Mouse (Mus musculus): ENCODE results near the gene Zfp719.

The Zfp719 gene

DNA sequence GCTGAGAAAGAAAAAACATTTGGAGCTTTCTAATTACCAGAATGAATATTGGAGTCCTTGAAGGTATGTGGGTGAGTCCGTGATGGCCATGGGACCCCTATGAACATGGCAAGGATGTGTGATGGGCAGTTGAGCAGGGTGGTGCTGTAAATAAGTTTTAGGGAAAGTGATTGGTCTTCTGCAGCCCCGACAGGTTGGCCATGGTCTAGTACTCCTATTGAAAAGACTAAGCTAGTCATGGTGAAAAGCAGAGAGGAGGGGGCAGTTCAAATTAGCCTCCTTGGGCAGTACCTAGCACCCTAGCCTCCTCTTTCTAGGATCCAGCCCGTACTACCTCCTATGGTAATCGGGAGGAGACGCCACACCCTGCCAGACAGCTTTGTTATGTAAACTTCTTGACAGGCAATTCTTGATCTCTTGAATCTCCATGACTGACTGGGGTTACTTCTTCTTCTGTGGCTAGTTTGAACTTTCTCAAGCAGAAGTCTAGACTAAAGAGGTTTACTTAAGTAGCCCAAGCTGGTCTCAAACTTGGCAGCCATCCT is 28.4 kb downstream of the Zfp719 start:
- peak; percentile 82 for DNase-seq

- DNase-seq = peak; percentile 57
These were observed 29.0 kb downstream of the Zfp719 start for GRCm38 (mm10) chr7:43608316-43608824.

GRCm38 (mm10) chr7:43613816-43614551 is 34.6 kb downstream of the Zfp719 start:
- peak; percentile 28 for DNase-seq

DNA sequence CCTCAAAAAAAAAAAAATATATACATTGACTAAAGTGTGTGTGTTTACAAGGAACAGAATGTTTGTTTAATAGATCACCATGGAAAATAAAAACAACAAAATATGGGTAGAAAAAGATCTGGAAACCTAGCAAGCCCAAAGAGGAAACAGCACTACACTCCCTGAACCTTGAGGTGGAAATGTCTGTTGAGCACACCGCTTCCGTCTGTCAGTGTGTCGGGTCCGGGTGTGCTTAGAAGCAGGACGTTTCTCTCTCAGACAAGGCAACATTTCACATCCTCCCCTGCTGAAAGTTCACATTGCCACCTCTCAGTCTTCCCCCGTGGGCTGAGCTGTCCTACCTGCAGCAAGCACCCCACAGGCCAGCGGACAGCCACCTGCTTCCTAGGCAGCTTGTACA is 43.5 kb downstream of the Zfp719 start:
- DNase-seq = peak; percentile 41

DNA sequence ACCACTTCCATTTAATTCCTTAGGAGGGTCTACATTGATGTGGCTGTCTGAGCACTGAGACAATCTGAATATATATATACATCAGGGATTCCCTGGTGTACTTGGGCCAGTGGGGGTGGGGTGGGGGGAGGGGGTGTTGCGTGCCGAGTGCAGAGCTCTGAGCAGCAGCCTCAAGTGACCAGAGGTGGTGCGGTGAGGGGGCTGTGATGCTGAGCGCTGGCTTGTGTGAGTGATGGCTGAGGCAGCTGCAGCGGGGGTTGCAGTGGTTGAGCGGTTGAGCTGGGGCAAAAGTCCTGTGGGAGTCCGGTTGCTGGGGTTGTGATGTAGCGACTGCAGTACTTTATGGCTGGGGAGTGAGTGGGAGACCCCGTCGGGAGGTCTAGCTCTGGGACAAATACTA is 44.4 kb downstream of the Zfp719 start:
- peak; percentile 44 for DNase-seq

- peak; percentile 51 for DNase-seq
These were observed 45.7 kb downstream of the Zfp719 start for GRCm38 (mm10) chr7:43625065-43625464.

GRCm38 (mm10) chr7:43625794-43626422 is 46.5 kb downstream of the Zfp719 start:
- no peak for DNase-seq

DNA sequence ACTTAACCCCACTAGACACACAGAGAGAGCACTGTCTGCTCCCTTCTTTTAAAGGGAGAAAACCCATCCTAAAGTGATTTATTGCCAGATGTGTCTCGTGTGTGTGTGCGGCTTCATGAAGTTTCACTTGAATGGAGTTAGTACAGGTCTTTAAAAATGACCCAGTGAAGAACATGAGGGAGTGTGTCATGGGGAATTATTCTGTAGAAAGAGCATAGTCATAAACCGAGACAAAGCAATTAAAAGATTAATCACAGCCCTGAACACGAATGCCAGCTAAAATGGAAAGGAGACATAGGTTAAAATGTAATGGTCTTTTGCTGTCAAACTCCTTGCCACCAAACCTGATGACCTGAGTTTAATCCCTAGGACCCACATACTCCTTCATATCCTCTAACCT is 54.5 kb downstream of the Zfp719 start:
- no peak for DNase-seq

GRCm38 (mm10) chr7:43634500-43634899 is 55.1 kb downstream of the Zfp719 start, which contains the start of gene Ceacam18:
TSS of gene Ceacam18 (plus strand) at chr7:43634707.
- DNase-seq = no peak

GRCm38 (mm10) chr7:43636194-43636593 is 56.8 kb downstream of the Zfp719 start:
- DNase-seq = no peak

DNA sequence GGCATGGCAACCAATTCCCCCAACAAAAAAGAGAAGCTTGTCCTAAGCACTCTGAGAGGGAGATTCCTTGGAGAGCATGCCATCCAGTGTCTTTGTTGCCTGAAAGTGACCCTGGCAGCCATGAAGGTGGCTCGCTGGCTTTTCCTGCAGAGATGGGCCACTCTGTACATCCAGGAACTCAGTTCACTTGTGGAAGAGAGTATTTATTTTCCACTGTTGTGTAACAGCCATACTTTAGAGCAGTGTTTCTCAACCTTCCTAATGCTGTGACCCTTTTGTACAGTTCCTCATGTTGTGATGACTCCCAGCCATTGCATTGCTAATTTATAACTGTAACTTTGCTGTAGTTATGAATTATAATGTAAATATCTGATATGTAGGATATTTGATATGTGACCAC is 57.7 kb downstream of the Zfp719 start:
- no peak for DNase-seq

DNA sequence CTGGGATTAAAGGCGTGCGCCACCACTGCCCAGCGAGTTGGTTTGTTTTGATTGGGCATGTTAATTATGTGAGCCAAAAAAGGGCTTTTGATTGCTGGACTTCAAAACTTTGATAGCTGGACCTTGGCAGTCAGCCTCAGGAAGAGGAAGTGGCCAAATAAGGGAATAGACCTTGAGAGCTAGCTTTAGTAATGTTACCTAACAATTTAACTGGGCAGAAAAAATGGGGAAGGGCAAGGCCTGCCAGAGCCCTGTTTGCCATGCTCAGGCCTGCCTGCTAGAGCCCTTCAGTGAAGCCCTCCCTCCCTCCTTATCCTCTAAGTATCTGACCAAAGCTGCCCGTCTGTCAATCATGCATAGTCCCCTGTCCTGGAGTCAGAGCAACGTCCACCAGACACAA is 63.2 kb downstream of the Zfp719 start:
- no peak for DNase-seq

Data from heart, adult 11 months (tissue).